Mouse (Mus musculus) myocyte (in vitro differentiated cells): ENCODE measurements at regions not wholly inside any gene's neighbourhood (a gene's known extent, or its start where the extent isn't known, plus 50 kb on each side); places are given as distances from the start of the nearest gene placed in this dataset.

ENCODE experiments used
- CEBPB ChIP-seq: IDR thresholded peaks from 2 replicates; pipeline ENCODE4 v1.6.1; 2011; ENCODE audit warnings: mild to moderate bottlenecking, moderate library complexity; ENCODE audit not compliant: poor library complexity, insufficient read depth, severe bottlenecking
- E2F4 ChIP-seq: IDR thresholded peaks from one replicate; pipeline ENCODE4 v1.6.1; 2011; ENCODE audit warnings: mild to moderate bottlenecking, control low read depth, moderate library complexity; ENCODE audit not compliant: insufficient read depth
- POLR2A ChIP-seq: IDR thresholded peaks from one replicate; pipeline ENCODE4 v1.6.1; 2011; ENCODE audit warnings: low read depth, mild to moderate bottlenecking, control low read depth, moderate library complexity; ENCODE audit not compliant: insufficient read length
- REST ChIP-seq: IDR thresholded peaks from one replicate; pipeline ENCODE4 v1.6.1; 2011; ENCODE audit warnings: mild to moderate bottlenecking, control low read depth, moderate library complexity; ENCODE audit not compliant: insufficient read depth, insufficient read length
- USF1 ChIP-seq: IDR thresholded peaks from one replicate; pipeline ENCODE4 v1.6.1; 2011; ENCODE audit warnings: low read depth, mild to moderate bottlenecking, control low read depth, moderate library complexity

DNA sequence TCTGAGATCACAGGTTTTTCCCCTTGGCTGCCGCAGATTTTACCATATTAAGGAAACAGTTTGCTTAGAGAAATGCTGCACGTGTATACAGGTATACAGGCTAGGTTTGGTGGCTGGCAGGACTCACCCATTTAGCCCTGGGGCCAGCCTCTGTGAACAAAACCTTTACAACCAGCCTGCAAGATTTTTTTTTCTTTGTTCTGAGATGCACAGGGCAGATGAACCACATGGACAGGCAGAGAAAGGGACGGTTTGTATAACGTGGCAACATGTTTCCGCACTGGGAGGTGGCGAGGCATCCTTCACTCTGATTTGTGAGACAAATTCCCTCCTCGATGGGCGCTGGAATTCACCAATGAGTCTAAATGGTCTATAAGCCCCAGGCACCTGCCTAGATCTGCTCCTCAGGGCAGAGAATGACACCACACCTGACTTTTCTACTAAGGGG is 66.1 kb upstream of the Lyplal1 start:
- TF ChIP-seq POLR2A: no peak
- no peak for TF ChIP-seq USF1
- TF ChIP-seq E2F4: no peak
- TF ChIP-seq CEBPB: no peak
- no peak for TF ChIP-seq REST
